Mouse (Mus musculus): ENCODE measurements around the gene Cdk5r1. TPM values are rescaled to one million over a fixed set of nuclear protein-coding genes. Genes with fewer than 3 reads are reported as not detected.

The Cdk5r1 gene
- total and polyA plus RNA-seq, 3 experiments: 2.8 to 23.3 (median 3.5) TPM

GRCm38 (mm10) chr11:80508361-80509175 is 31.7 kb downstream of the Cdk5r1 start:
- H3K4me1 ChIP-seq (ENCODE audit: control insufficient read depth in 1 of 2, insufficient read depth in 2 of 2): peaks cover 52 to 96% of the 10 kb centered on the region in 2 experiments
- H3K27me3 ChIP-seq (replicated peaks): no peaks in the 10 kb centered on the region
- TF ChIP-seq KAT2A (IDR thresholded peaks at IDR 0.05; ENCODE audit: insufficient replicate concordance, low read length) (peak; percentile 65; the same call in 1 of the 2 replicates), HCFC1 (IDR thresholded peaks at IDR 0.05; ENCODE audit: low read depth, low read length) (peak; percentile 52), RAD21 (IDR thresholded peaks at IDR 0.05; ENCODE audit: low read depth, low read length) (no peak), NRF1 (IDR thresholded peaks at IDR 0.05; ENCODE audit: low read depth, low read length) (no peak), TCF12 (IDR thresholded peaks at IDR 0.05; ENCODE audit: low read depth, low read length) (peak; percentile 92), POLR2A (IDR thresholded peaks at IDR 0.05; ENCODE audit: low read depth, low read length) (peak; percentile 50), TBP (conservative IDR thresholded peaks at IDR 0.05; ENCODE audit: low read depth, low read length) (peak; percentile 45; the same call in 1 of the 2 replicates), NELFE (IDR thresholded peaks at IDR 0.05; ENCODE audit: low read depth, low read length) (0 out of 2 replicates have a peak, but pooled peaks have one; percentile 59), USF1 (IDR thresholded peaks at IDR 0.05; ENCODE audit: low read depth, low read length) (no peak), PAX5 (IDR thresholded peaks at IDR 0.05; ENCODE audit: low read length) (no peak), ELF1 (IDR thresholded peaks at IDR 0.05; ENCODE audit: low read depth, low read length) (peak; percentile 89), JUND (conservative IDR thresholded peaks at IDR 0.05; ENCODE audit: low read depth, low read length) (peak; percentile 9), BHLHE40 (IDR thresholded peaks at IDR 0.05; ENCODE audit: low read depth, low read length) (peak; percentile 97), MEF2A (IDR thresholded peaks at IDR 0.05; ENCODE audit: borderline replicate concordance, low read depth, low read length) (peak; percentile 91), CHD1 (IDR thresholded peaks at IDR 0.05; ENCODE audit: low read depth, low read length) (peak; percentile 72; the same call in 1 of the 2 replicates), ZKSCAN1 (IDR thresholded peaks at IDR 0.05; ENCODE audit: borderline replicate concordance, low read depth, low read length) (no peak), ZC3H11A (IDR thresholded peaks at IDR 0.05; ENCODE audit: low read depth, low read length) (no peak), ZMIZ1 (IDR thresholded peaks at IDR 0.05; ENCODE audit: low read depth, low read length) (peak; percentile 48), MAX (IDR thresholded peaks at IDR 0.05; ENCODE audit: low read length) (peak; percentile 84), MXI1 (IDR thresholded peaks at IDR 0.05; ENCODE audit: low read depth, low read length) (peak; percentile 97), JUN (IDR thresholded peaks at IDR 0.05; ENCODE audit: insufficient read depth, low read depth, low read length) (peak; percentile 51; the same call in 1 of the 2 replicates), GABPA (IDR thresholded peaks at IDR 0.05; ENCODE audit: insufficient replicate concordance, low read depth, low read length) (no peak), MAZ (IDR thresholded peaks at IDR 0.05; ENCODE audit: low read depth, low read length) (peak; percentile 48; the same call in 1 of the 2 replicates), MAFK (IDR thresholded peaks at IDR 0.05; ENCODE audit: insufficient replicate concordance, low read length) (no peak; the same call in 1 of the 2 replicates), SIN3A (IDR thresholded peaks at IDR 0.05; ENCODE audit: low read length) (peak; percentile 94), ETS1 (conservative IDR thresholded peaks at IDR 0.05; ENCODE audit: low read depth, low read length) (peak; percentile 99), IRF4 (IDR thresholded peaks at IDR 0.05; ENCODE audit: low read depth, low read length) (peak; percentile 88), UBTF (IDR thresholded peaks at IDR 0.05; ENCODE audit: low read depth, low read length) (peak; percentile 59; the same call in 1 of the 2 replicates), RCOR1 (conservative IDR thresholded peaks at IDR 0.05; ENCODE audit: low read depth, low read length) (peak; percentile 78), MYC (IDR thresholded peaks at IDR 0.05; ENCODE audit: low read depth, low read length) (peak; percentile 62), CHD2 (IDR thresholded peaks at IDR 0.05; ENCODE audit: low read length) (peak; percentile 50), CTCF (conservative IDR thresholded peaks at IDR 0.05 in 1 of 2, IDR thresholded peaks at IDR 0.05 in 1 of 2; ENCODE audit: low read depth in 2 of 2, low read length in 2 of 2) (no peak), EP300 (IDR thresholded peaks at IDR 0.05; ENCODE audit: low read length) (peak; percentile 66), E2F4 (IDR thresholded peaks at IDR 0.05; ENCODE audit: insufficient replicate concordance, low read depth, low read length) (no peak; the same call in 1 of the 2 replicates), ZNF384 (IDR thresholded peaks at IDR 0.05; ENCODE audit: low read depth, low read length) (peak; percentile 100)
- peak overlapping the region; percentile 99 for H3K27ac ChIP-seq (ENCODE audit: insufficient read depth, low read depth)
- peak; percentile 90 for DNase-seq (ENCODE audit: extremely low read depth)
- H3K9ac ChIP-seq (ENCODE audit: insufficient read depth, low read depth): peak overlapping the region; percentile 81
- H3K36me3 ChIP-seq (replicated peaks in 1 of 2; ENCODE audit: control insufficient read depth in 1 of 2, insufficient read depth in 1 of 2, low read length in 1 of 2): peaks cover 0 to 6% of the 10 kb centered on the region in 2 experiments
- in situ Hi-C loops (cut with MboI; ENCODE audit: low pct_ligation_motif_present, low pct_unique_long_range_greater_than_20kb, low sequenced_read_pairs) (loop anchor here (5.0 kb wide), 1 partner anchor 54 kb away; no protein-coding TSS in a partner anchor), dilution Hi-C loops (cut with MboI; ENCODE audit: extremely low pct_ligation_motif_present, extremely low pct_unique_long_range_greater_than_20kb, low sequenced_read_pairs) (no loop called here)
- peak overlapping the region; percentile 37 to 51 (median 40) for H3K4me3 ChIP-seq (replicated peaks in 1 of 3; ENCODE audit: low read depth in 2 of 3, low read length in 2 of 3, poor library complexity in 1 of 3)
- peaks cover 15% of the 10 kb centered on the region for H3K9me3 ChIP-seq (replicated peaks; ENCODE audit: low read length)
- no peaks in the 10 kb centered on the region for H3K79me2 ChIP-seq (replicated peaks; ENCODE audit: control insufficient read depth, extremely low read depth, insufficient read depth, poor library complexity, severe bottlenecking)
- H3K4me2 ChIP-seq (ENCODE audit: insufficient read depth, low read depth, poor library complexity, severe bottlenecking): peak overlapping the region; percentile 84
